Mouse (Mus musculus) midbrain, embryonic 15.5 days (tissue): ENCODE measurements around the gene Mutyh. TPM values are rescaled to one million over a fixed set of nuclear protein-coding genes. Genes with fewer than 3 reads are reported as not detected.
"Not testable (repeated sequence)": the region's sequence is repeated elsewhere in the genome, so short reads cannot be mapped to it uniquely, and the experiment has no call there.

ENCODE experiments used
- ATAC-seq: fragments of 200-750 bp; cut with Nextera tagmentation; replicated peaks from 2 replicates; pipeline ENCODE4 v1.8.0; 2017; ENCODE audit warnings: moderate TSS enrichment
- H3K27ac ChIP-seq: fragments of 300-500 bp; sonication (generic); 2 replicates; pipeline ENCODE4 v1.5.1; 2015; ENCODE audit warnings: mild to moderate bottlenecking, inconsistent platforms
- H3K27me3 ChIP-seq: fragments of 300-500 bp; sonication (generic); replicated peaks from 2 replicates; pipeline ENCODE4 v1.6.1; 2015; ENCODE audit warnings: inconsistent platforms
- H3K36me3 ChIP-seq: fragments of 300-500 bp; sonication (generic); replicated peaks from 2 replicates; pipeline ENCODE4 v1.6.1; 2015; ENCODE audit warnings: inconsistent platforms
- H3K4me1 ChIP-seq: fragments of 300-500 bp; sonication (generic); 2 replicates; pipeline ENCODE4 v1.6.1; 2015; ENCODE audit warnings: inconsistent platforms
- H3K4me2 ChIP-seq: fragments of 300-500 bp; sonication (generic); 2 replicates; pipeline ENCODE4 v1.6.1; 2015; ENCODE audit warnings: inconsistent platforms, mild to moderate bottlenecking, moderate library complexity
- H3K4me3 ChIP-seq: fragments of 300-500 bp; sonication (generic); 2 replicates; pipeline ENCODE4 v1.5.1; 2015; ENCODE audit warnings: mild to moderate bottlenecking, inconsistent platforms
- H3K9ac ChIP-seq: fragments of 300-500 bp; sonication (generic); 2 replicates; pipeline ENCODE4 v1.6.1; 2015; ENCODE audit warnings: mild to moderate bottlenecking, inconsistent platforms
- H3K9me3 ChIP-seq: fragments of 300-500 bp; sonication (generic); 2 replicates; pipeline ENCODE4 v1.6.1; 2016; ENCODE audit warnings: inconsistent platforms
- WGBS: fragments of 180-500 bp; shearing (Covaris S2); methylation state at CpG from one replicate; pipeline ENCODE4 v1.1.7; 2015; ENCODE audit warnings: mixed read lengths; 5-methylcytosine and 5-hydroxymethylcytosine counted together
- polyA plus RNA-seq: library from polyadenylated mRNA; unstranded; fragments of >200 nt; fragmentation: Nextera tagmentation; extraction: Ambion mirVana; gene quantifications from 2 replicates; pipeline ENCODE4 v1.2.1, GENCODE M21; 2015

Mutyh gene
- polyA plus RNA-seq, 1 experiment from 2014 or later, result 8.3 TPM

DNA sequence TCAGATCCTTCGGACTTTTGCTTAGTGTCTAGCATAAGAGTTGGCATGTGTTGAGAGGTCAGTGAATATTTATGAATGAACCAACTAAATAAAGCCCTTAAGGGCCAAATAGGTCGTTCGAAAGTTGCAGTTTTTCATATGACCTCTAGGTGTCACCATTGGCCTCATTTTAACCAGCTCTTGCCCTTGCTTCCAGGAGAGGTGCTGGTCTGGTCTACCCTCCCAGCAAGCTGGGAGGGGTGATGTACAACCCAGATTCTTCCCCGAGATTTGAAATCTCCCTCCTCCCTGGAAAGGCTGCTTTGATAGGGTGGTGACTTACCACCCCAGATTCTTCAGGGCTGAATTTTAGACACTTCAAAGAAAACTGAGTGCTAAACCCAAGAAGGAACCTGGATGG lies 20.3 kb downstream of the Mutyh start:
- H3K9me3 ChIP-seq, result no peaks in the 10 kb centered on the region
- no peak for ATAC-seq
- H3K4me2 ChIP-seq, result no peak overlapping the region
- 2% methylated on average over 4 of the region's 4 CpGs for WGBS
- no peak overlapping the region for H3K4me3 ChIP-seq
- 0 out of 2 replicates have a peak, but pooled peaks cover 2% of the 10 kb centered on the region for H3K27me3 ChIP-seq
- peaks cover 20% of the 10 kb centered on the region for H3K4me1 ChIP-seq
- no peaks in the 10 kb centered on the region for H3K36me3 ChIP-seq
- H3K27ac ChIP-seq, result no peak overlapping the region
- H3K9ac ChIP-seq, result no peak overlapping the region

DNA sequence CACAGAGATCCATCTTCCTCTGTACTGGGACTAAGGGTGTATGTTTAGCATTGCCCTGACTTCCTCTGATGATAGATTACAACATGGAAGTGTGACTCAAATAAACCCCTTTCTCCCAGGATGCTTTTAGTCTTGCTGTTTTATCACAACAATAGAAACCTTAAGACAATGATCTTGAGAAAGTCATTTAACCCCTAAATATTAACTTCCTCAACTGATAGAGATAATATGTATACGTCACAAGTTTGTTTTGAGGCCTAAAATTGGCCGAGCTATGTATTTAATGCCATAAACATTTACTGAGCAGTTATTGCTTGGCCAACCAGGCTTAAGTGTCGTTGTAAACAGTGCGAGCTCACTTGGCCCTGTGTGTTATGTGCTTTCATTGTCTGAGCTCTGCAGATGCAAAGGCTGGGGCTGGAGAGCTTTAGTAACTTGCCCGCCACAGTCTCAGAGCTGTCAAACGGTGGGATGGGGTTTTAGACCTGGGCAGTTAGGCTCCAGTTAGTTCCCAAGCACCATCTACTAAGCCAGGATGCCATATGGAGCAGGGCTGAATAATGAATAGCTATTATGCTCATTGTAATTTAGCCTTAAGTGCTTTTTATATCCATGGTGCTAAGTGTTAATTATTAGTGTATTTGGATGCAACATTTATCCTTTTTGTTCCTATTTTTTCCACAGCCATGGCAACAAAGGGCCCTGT lies 22.0 kb downstream of the Mutyh start:
- WGBS, result 28% methylated on average over 6 of the region's 6 CpGs
- peak overlapping the region; percentile 64 for H3K27ac ChIP-seq
- no peaks in the 10 kb centered on the region for H3K36me3 ChIP-seq
- H3K9me3 ChIP-seq, result no peaks in the 10 kb centered on the region
- no peak overlapping the region for H3K4me2 ChIP-seq
- H3K9ac ChIP-seq, result no peak overlapping the region
- ATAC-seq, result no peak
- no peak overlapping the region for H3K4me3 ChIP-seq
- 0 out of 2 replicates have a peak, but pooled peaks cover 2% of the 10 kb centered on the region for H3K27me3 ChIP-seq
- peaks cover 20% of the 10 kb centered on the region for H3K4me1 ChIP-seq

DNA sequence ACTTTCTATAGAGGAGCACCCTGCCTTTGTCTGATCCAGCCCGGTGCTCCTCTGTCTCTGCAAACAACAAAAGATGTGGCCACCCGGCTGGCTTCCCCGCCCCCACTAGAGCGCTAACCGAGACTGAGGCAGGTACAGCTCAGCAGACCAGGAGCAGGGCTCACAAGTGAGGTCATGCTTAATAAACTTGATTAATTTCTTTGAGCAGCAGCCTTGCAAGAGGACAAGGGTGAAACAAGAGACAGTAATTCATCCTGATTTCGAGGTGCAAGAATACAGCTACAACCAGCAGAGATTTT lies 22.5 kb downstream of the Mutyh start:
- Histone ChIP-seq H3K9me3 (no peaks in the 10 kb centered on the region), H3K4me1 (peaks cover 19% of the 10 kb centered on the region), H3K27ac (peak overlapping the region; percentile 64), H3K27me3 (0 out of 2 replicates have a peak, but pooled peaks cover 2% of the 10 kb centered on the region), H3K36me3 (no peaks in the 10 kb centered on the region), H3K4me2 (no peak overlapping the region), H3K9ac (no peak overlapping the region), H3K4me3 (no peak overlapping the region)
- ATAC-seq, result peak; percentile 53; the same call in 1 of the 2 replicates
- WGBS, result 5% methylated on average over 6 of the region's 6 CpGs

DNA sequence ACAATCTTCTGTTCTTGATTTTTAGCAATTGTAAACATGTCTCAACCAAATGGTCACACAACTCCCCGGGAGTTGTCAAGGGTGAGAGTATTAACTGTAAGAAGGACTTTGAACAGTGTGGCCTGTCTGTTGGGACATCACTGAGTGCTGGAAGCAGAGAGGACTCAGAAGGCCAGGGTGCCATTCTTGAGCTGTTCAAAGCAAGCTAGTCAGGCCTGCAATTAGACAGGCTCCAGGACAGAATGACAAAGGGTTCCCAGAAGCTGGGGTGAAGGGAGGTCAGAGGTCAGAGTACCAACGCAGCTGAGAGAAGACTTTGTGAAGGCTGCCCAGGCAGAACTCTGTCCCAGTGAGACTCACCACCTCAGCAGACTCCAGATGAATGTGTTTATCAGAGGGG lies 31.5 kb downstream of the Mutyh start:
- no peaks in the 10 kb centered on the region for H3K27me3 ChIP-seq
- H3K27ac ChIP-seq, result no peak overlapping the region
- no peak for ATAC-seq

DNA sequence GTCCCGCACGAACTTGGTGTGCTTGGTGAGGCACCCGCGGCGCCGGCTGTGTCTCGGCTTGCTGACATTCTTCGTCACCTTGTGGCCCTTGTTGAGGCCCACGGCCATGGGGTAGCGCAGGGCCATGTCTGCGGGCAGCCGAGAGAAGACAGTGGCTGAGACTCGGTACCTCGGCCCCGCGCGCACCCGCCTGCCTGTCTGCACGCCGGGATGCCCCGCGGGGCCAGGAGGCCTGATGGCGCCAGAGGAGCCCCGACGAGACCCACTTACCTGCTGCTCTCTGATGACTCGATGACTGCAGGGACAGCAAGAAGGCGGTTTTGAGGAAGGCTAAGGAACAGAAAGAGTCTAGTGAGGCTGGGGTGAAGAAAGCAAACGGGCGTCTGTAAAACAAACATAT lies 32.6 kb downstream of the Mutyh start:
- H3K27ac ChIP-seq, H3K36me3 ChIP-seq, H3K9me3 ChIP-seq, H3K4me2 ChIP-seq, H3K4me1 ChIP-seq, H3K9ac ChIP-seq, ATAC-seq, H3K27me3 ChIP-seq, H3K4me3 ChIP-seq: not testable (repeated sequence)
- 43% methylated on average over 23 of the region's 29 CpGs for WGBS

More for the DNA sequence above, 31.5 kb downstream of the Mutyh start:
- no peak overlapping the region for H3K4me3 ChIP-seq
- no peaks in the 10 kb centered on the region for H3K4me1 ChIP-seq
- no peaks in the 10 kb centered on the region for H3K9me3 ChIP-seq
- no peak overlapping the region for H3K9ac ChIP-seq
- WGBS, result 14% methylated on average over 2 of the region's 2 CpGs
- no peaks in the 10 kb centered on the region for H3K36me3 ChIP-seq
- H3K4me2 ChIP-seq, result no peak overlapping the region

DNA sequence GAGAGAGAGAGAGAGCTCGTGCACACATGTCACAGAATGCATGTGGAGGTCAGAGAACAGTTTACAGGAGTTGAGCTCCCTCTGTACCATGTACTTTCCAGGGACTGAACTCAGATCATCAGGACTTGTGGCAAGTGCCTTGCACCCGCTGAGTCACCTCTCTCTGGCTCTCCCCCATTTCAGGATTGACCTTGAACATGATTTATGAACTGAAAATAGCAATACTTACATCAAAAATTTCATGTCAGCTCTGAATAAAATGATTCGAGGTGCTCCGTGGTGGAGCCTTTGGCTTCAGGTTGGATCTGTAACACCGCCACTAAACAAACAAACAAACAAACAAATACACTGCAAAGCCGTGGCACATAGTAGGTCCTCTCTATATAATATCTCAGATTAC lies 33.3 kb downstream of the Mutyh start:
- no peaks in the 10 kb centered on the region for H3K27me3 ChIP-seq
- H3K4me1 ChIP-seq, result no peaks in the 10 kb centered on the region
- 88% methylated on average over 6 of the region's 6 CpGs for WGBS
- no peak overlapping the region for H3K4me3 ChIP-seq
- H3K36me3 ChIP-seq, result no peaks in the 10 kb centered on the region
- no peak overlapping the region for H3K4me2 ChIP-seq
- ATAC-seq, result no peak
- H3K9me3 ChIP-seq, result no peaks in the 10 kb centered on the region
- H3K9ac ChIP-seq, result no peak overlapping the region
- no peak overlapping the region for H3K27ac ChIP-seq

DNA sequence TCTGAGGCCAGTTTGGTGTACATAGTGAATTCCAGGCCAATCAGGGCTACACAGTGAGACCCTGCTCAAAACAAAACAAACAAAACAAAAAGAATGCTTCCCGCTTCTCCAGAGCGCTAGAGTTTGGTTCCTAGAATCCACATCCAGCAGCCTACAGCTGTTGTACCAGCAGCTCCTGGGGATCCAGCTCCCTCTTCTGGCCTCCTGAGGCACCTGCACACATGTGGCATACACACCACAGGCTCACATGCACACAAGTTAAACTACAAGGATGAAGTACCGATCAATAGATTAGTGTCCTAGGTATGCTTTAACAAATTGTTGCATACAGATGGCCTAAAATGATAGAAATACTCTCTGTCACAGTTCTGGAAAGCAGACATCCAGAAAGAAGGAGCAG lies 36.8 kb downstream of the Mutyh start:
- Histone ChIP-seq H3K4me3 (no peak overlapping the region), H3K9me3 (no peaks in the 10 kb centered on the region), H3K36me3 (no peaks in the 10 kb centered on the region), H3K4me2 (no peak overlapping the region), H3K4me1 (no peaks in the 10 kb centered on the region), H3K27ac (no peak overlapping the region), H3K27me3 (no peaks in the 10 kb centered on the region), H3K9ac (no peak overlapping the region)
- WGBS, result 96% methylated on average over 3 of the region's 3 CpGs
- ATAC-seq, result no peak

DNA sequence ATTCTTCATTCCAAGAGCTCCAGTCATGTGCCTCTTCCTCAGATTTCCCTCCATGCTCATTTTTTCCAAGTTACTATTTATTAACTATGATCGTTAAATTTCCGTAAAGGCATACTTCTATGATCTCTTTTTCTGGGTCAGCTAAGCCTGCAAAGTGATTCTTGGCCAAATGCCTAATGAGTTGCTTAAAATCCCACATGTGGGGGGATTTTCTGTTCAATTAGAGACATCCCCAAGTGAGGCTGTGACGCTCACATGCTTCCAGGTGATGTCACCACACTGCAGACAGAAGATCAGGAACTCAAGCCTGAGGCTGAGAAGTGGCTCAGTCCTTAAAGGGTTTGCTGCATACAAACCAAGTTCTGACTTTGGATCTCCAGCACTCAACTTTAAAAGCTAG lies 42.4 kb downstream of the Mutyh start:
- H3K4me1 ChIP-seq, result no peaks in the 10 kb centered on the region
- H3K4me2 ChIP-seq, result no peak overlapping the region
- no peaks in the 10 kb centered on the region for H3K36me3 ChIP-seq
- WGBS, result 60% methylated on average over 3 of the region's 3 CpGs
- no peak overlapping the region for H3K27ac ChIP-seq
- H3K4me3 ChIP-seq, result no peak overlapping the region
- no peak for ATAC-seq
- H3K9me3 ChIP-seq, result no peaks in the 10 kb centered on the region
- H3K9ac ChIP-seq, result no peak overlapping the region
- H3K27me3 ChIP-seq, result no peaks in the 10 kb centered on the region

DNA sequence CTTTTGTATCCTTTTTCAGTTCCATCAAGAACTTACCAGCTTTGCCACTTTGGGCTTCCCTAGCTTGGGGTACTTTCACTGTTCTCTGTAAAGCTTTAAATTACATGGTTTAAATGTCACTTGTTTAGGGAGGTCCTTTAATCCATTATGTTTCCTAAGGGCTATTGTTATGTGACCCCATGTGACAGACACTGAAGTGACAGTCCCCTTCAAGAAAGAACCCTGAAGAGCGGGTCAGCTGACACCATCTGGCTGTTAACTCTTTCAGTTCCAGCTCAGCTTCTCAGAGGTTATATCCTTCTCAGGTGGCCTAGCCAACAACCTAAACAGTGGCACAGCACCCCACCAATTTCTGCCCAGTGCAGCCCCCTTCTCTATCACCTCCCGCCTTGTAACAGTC lies 46.8 kb downstream of the Mutyh start:
- no peak for ATAC-seq
- Histone ChIP-seq H3K27me3 (no peaks in the 10 kb centered on the region), H3K27ac (no peak overlapping the region), H3K4me3 (no peak overlapping the region), H3K9ac (no peak overlapping the region), H3K4me1 (no peaks in the 10 kb centered on the region), H3K36me3 (no peaks in the 10 kb centered on the region), H3K9me3 (no peaks in the 10 kb centered on the region), H3K4me2 (no peak overlapping the region)
- WGBS, result 13% methylated on average over 2 of the region's 2 CpGs

DNA sequence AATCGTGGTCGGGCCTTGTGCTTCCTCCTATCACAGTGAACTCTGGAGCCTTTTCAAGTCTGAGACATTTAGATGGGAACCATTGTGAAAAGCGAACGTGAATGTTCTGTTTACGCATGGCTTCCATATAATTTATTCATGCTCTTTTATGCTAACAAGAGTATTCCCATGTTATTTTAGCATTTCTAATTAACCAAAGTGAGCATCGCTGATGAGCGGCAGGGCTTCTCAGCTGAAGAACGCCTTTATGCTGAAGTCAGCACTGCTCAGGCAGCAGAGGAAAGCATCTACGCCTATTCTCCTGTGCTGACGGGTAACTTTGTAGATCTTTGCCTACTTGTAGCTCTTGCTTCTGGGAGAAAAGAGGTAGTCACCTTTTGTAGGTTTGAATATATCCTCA lies 49.7 kb downstream of the Mutyh start:
- H3K4me1 ChIP-seq, result no peaks in the 10 kb centered on the region
- no peaks in the 10 kb centered on the region for H3K27me3 ChIP-seq
- H3K27ac ChIP-seq, result no peak overlapping the region
- no peak overlapping the region for H3K4me2 ChIP-seq
- WGBS, result 57% methylated on average over 10 of the region's 10 CpGs
- ATAC-seq, result no peak
- H3K36me3 ChIP-seq, result no peaks in the 10 kb centered on the region
- H3K4me3 ChIP-seq, result no peak overlapping the region
- H3K9me3 ChIP-seq, result no peaks in the 10 kb centered on the region
- H3K9ac ChIP-seq, result no peak overlapping the region

DNA sequence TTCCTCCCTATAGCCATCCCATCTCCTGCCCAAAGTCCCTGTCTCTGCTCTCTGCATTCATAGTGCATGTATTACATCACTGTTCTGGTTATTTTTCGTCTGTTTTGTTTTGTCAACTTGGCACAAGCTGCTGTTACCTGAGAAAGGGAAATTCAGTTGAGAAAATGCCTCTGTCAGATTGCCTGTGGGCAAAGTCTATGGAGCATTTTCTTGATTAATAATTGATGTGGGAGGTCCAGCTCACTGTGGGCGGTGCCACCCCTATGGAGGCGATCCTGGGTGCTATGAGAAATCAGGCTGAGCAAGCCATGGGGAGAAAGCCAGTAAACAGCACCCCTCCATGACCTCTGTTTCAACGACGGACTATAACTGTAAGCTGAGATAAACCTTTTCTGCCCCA lies 52.2 kb downstream of the Mutyh start:
- 80% methylated on average over 5 of the region's 5 CpGs for WGBS
- ATAC-seq, result no peak
- H3K4me2 ChIP-seq, result no peak overlapping the region
- no peaks in the 10 kb centered on the region for H3K27me3 ChIP-seq
- no peak overlapping the region for H3K27ac ChIP-seq
- H3K36me3 ChIP-seq, result no peaks in the 10 kb centered on the region
- H3K9ac ChIP-seq, result no peak overlapping the region
- H3K4me3 ChIP-seq, result no peak overlapping the region
- no peaks in the 10 kb centered on the region for H3K4me1 ChIP-seq
- H3K9me3 ChIP-seq, result no peaks in the 10 kb centered on the region

DNA sequence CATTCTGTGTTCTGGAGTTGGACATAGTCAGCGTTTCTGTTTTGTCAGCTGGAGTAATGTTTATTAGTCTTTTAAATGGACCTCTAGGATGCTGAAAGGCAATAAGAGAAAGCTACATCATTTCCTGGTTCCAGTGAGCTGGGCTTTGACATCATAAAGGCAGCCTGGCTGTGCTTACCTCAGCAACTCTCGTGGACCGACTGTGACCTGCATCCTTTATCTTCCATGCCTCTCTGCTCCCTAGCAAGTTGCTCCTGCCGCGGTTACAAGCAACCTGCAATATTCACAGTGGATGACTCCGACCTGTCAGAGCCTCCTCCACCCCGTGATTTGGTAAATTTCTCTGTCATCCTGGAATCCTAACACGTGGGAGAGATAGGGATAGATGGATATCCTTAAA lies 54.5 kb downstream of the Mutyh start:
- Histone ChIP-seq H3K9ac (no peak overlapping the region), H3K4me2 (no peak overlapping the region), H3K9me3 (no peaks in the 10 kb centered on the region), H3K4me1 (no peaks in the 10 kb centered on the region), H3K36me3 (no peaks in the 10 kb centered on the region), H3K4me3 (no peak overlapping the region), H3K27me3 (no peaks in the 10 kb centered on the region), H3K27ac (no peak overlapping the region)
- WGBS, result 74% methylated on average over 8 of the region's 8 CpGs
- no peak for ATAC-seq
